Mouse (Mus musculus) fat pad, adult 2 months (tissue): Measurements from ENCODE around the gene B3gnt8.
"Not testable (repeated sequence)": the region's sequence is repeated elsewhere in the genome, so short reads cannot be mapped to it uniquely, and the experiment has no call there.

Experiments
- DNase-seq: peaks from one replicate; pipeline ENCODE4 v3.0.0-alpha.2; 2011; ENCODE audit warnings: low read depth, low spot score; ENCODE audit errors: extremely low read depth

The B3gnt8 gene

DNA sequence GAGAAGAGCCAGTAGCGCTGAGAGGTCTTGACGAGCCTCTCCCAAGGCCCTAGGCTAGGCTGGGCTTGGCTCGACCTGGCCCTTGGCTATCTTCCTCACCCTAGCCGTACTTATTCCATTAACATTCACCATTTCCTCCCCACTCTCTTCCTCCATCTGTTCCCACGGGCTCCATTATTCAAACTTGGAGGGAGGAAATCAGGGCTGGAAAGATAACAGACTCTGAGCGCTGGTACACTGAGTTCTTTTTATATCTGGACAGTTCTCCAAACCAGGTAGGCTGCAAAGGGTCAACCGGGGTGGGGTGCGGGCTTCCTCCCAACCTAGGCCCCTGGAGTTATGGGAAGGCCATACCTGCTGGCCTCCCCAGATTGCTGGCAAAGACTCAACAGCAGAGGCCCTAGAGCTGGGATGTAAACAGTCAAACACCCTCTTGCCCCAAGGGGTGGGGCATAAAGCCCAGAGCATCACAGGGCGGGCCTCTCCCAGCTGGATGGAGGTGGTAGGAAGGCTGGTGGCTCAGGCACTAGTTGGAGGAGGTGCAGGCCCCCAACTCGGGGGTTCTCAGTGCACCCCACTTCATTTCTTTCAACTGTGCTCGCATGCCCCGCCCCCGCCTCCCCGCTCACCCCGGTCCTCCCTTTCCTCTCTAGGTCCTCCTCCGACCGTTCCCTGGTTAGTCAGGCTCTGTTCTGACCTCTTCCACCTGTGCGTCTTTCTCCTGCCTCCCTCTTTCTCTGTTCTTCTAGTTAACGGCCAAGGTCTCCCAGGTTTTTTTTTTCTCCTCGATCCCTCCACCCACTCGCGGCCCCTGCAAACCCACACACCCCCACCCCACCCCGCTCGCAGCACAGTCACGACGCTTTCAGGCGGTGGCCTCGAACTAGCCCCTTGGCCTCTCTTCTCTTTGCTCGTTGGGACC lies at the start of gene B3gnt8:
B3gnt8 (plus strand) TSS at position 146 of the 922 bp plus-strand sequence.
- DNase-seq: no peak

DNA sequence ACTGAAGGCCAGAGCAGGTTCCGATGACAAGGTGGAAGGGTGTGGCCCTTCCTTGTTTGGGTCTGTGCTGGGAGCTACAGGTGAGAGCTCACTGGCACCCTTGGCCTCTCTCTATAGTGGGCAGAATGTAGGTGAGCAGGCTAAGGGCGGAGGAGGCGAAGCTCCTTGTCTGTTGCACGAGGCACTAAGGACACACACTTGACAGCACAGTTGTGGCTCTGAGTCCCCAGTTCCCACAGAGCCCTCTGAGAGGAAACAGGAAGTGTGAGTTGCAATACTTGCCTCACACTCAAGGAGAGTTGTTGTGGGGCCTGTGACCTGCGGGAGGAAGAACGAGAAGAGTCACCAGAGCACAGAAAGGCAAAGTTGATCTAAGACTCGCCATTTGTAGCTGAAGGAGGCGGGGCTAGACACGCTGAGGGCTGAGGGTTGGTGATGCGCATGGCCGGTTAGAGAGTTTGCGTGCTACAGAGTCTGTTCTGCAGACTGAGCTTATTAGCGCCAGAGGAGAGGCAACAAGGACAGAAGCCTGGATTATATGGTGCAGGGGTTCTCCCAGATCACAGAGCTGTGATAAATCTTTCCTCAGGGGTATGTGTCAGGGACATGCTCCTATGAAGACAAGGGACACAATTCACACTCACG lies 49.5 kb upstream of the B3gnt8 start:
- DNase-seq: not testable (repeated sequence)

DNA sequence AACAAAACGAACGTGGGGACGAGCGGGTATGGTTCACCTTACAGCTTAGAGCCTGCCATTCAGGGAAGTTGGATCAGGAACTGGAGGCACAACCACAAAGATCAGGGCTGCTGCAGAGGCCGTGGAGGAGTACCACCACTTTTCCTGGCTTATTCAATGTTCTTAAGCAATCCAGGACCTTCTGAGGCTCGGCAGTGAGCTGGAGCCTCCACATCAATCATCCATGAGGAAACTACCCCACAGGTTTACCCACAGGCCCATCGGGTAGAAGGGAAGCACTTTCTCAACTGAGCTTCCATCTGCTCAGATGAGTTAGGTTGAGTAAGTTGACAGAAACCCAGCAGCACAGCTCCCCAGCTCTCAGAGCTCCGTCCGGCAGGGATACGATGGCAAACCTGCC lies 47.0 kb upstream of the B3gnt8 start:
- DNase-seq: no peak

DNA sequence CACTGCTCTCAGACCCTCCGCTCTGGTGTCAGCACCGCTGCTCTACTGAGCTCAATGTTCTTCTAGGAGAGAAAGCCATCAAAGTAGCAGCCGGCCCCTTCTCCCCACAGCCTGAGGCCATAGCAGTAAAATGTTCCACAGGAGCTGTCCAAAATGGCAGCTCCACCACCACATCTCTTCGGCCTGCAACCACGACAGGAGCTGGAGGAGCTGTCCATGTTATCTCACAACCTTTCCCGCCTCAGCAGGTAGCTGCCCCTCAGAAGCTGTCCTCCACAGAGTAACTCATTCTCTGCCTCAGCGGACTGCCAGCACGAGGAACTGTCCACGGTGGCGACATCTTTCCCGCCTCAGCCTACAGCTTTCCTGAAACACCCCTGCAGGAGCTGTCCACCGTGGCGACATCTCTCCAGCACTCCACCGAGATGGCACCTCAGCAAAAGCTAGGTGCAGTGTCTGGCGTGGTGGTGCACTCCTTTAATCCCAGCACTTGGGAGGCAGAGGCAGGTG lies 44.1 kb upstream of the B3gnt8 start:
- DNase-seq: no peak

DNA sequence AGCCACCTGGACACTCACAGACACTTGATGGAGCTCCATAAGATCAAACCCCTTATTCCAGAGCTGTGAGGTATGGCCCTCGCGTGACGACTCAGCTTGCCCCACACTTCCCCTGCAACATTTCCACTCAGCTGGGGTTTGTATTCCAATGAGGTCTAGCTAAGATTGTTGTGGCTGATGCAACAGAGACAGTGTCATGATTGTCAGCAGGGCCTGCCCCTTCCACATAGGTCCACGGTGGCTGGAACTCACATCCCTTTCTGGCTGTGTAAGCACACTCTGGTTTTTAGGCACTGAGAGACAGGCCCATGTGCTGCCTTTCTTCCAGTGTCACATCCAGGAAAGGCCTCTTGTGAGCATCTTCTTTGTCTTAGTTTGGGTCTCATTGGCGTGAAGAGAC lies 41.8 kb upstream of the B3gnt8 start:
- no peak for DNase-seq

DNA sequence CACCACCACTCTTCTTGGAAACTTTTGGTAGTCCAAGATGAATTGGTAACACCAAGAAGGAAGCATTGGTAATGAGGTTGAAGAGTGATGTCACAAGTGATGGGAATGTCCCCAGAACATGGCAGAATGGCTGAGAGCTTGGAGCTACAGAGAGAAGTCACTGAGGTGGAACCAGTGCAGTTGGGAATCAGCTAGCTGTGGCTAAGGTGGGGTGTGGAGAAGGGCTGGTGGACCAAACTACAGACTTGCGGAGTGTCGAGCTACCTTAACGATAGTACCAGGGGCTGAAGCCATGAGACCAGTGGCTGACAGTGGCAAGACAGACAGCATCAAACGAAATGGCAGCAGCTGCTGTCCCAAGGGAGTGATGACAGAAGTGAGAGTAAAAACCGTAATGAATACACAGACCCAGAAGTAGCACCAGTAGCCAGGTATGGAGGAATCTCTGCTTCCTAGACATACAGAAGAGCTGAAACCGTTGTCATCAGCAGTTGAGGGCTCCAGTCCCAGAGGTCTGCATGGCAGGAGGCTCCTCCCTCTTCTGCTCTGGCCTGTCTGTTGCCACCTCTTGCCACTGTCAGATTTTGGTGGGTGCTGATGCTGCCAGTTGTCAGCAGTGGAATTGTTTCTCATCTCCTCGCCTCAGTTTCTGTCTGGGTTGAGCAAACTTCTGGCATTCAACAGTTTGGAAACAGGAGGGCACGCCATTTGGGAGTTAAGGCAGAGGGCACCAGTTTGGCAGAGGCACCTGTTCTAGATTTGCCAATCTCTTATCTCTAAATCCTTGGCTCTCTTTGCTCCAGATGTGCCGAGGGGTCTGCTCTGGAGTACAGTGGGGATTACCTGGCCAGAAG lies 40.9 kb upstream of the B3gnt8 start:
- no peak for DNase-seq

DNA sequence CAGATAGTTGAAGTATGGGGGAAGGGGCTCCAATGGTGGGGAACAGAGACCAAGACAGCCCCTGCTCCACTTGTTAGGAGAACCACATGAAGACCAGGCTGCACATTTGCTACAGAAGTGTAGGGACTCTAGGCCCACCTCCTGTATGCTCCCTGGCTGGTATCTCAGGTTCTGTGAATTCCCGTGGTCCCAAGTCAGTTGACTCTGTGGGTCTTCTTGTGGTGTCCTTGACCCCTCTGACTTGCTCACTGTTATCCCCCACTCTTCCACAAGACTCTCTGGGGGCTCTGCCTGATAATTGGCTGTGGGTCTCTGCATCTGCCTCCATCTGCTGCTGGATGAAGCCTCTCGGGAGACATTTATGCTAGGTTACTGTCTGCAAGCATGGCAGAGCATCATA lies 35.2 kb upstream of the B3gnt8 start:
- no peak for DNase-seq

DNA sequence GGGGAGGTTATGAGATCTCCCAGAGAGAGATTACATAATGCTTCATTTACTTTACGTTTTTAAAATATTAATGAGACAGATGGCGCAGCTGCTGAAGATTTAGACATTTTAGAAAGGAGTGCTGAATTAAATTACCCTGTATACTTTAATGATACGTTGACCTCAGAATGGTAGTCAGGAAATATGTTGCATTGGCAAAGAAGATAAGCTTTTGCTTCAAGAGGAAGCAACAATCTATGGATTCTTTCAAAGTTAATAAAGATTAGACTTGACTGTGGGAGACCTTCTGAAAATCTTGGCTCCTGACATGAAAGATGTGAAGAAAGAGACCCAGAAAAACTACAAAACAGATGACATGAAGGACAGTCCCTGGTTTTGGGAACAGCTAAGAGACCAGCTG lies 32.6 kb upstream of the B3gnt8 start:
- no peak for DNase-seq

DNA sequence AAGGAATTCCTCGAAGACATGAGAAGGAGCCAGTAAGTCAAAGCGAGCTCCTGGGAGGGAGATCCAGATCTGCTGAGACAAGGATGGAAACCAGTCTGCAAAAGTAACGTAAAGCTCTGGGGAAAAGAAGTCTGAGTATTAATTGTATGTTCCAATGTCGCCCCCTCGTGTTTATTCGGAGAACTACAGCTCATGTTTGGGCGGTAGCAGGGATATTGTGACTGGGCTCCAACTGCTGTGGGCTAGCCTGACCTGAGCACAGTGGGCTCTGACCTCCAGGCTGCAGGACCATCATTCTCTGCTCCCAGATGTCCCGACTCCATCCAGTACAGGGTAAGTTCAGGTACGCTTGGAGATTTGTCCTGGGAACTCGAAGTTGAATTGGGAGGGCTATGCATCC lies 26.8 kb upstream of the B3gnt8 start:
- DNase-seq: no peak

DNA sequence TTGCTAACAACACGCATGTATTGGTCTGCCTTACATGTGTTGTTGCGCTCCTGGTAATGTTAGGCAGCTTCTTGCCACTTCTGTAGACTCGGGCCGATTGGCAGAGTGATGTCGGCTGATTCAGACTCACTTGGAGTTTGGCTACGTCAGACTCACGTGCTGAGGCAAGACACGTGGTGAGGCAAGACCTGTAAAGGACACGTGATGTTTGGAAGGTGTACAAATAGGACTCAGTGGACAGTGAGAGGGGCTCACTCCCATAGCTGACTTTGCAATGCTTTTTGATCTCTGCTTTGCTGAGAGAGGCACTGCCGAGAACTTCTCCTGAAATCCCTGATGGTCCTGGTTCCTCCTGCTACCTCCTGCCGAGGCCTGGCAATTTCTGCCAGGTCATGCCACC lies 25.8 kb upstream of the B3gnt8 start:
- DNase-seq: no peak

DNA sequence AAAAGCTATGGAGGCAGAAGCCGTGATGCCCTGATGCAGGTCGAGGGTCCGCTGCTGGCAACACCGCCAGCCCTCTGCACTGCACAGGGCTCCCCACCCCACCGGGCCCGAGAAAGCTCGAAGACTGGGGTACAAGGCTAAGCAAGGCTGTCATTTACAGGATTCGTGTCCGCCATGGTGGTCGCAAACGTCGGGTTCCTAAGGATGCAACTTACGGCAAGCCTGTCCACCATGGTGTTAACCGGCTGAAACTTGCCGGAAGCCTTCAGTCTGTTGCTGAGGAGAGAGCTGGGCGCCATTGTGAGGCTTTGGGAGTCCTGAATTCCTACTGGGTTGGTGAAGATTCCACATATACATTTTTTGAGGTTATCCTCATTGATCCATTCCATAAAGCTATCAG lies 25.1 kb upstream of the B3gnt8 start:
- no peak for DNase-seq

DNA sequence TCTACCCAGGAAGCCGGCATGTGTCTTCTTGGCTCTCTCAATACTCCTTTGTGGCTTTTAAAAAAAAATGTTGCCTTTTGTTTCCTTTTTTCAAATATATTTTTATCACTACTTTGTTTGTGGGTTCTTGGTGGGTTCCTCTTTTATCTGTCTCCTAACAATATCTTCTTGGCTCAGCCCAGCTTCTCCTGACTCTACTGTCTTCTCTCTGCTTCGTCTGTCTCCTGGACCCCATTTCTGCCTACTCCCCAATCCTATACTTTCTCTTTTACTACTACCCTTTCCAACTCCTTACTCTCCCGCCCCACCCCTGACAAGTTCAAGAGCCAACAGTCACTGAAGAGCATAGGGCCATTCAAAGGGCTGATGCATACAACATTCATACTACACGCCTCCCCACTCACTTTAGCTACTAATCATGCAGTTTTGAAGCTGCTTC lies 19.8 kb upstream of the B3gnt8 start:
- no peak for DNase-seq

DNA sequence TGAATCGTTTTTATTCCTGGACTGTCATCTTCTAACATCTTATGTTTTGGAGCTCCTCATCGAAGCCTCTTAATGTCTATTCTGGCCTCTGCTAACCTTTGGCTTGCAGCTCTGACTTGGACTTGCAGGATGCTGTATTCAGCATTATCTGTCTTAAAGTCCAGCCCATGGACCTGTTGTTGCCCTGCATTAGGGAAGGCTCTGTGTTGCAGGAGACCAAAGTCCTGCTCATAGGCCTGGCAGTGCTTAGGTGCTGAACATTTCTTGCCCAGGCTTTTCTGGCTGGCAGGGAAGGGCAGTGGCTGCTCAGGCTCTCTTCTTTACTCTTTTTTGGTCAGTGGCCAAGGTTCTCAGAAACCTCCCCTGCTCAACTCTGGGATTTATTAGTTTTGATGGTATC lies 19.3 kb upstream of the B3gnt8 start:
- DNase-seq: no peak

DNA sequence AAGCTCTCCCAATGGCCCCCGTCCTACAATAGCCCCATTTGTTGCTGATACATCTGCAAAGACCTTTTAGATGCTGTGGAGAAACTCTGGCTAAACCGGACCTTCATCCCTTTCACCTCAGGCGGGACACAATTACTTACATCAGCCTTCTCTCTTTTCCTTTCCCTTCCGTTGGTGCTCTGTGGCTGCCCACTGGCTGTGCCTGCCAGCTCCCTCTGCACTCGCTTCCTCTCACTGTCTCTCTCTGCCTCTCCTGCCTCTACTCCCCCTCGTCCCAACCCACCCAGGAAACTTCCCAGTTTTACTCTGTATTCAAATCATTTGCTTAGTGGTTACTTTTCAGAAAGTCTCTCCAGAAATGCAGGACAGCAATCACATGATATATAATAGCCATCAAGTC lies 16.4 kb upstream of the B3gnt8 start:
- DNase-seq: no peak

DNA sequence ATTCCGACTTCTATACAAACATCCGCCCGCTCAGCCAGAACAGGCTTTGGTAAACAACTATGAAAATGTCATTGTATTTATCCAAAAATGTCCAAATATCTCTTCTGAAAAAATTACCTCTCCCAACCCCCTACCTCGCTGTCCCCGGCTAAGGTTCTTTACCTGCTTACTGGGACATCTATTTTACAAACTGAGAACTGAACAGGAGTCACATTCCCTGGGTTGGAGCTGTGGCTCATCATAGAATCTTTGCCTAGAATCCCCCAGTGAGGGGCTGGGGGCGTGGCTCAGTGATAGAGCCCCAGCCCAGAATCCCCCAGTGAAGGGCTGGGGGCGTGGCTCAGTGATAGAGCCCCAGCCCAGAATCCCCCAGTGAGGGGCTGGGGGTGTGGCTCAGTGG lies 15.0 kb upstream of the B3gnt8 start:
- no peak for DNase-seq

DNA sequence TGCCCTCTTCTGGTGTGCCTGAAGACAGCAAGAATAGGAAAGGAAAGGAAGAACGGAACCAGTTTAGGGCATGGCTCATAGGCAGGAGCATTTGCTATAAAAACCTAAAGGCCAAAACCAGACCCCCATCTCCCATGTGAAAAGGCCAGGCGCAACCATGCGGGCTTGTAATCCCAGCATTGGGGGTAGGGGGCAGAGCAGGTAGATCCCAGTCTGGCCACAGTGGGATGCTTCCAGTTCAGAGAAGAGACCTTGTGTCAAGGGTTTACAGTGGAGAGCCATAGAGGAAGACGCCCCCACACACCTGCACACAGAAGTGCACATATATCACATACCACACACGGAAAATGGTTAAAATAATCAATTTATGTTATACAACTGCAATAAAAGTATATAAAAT lies 12.4 kb upstream of the B3gnt8 start:
- DNase-seq: no peak

DNA sequence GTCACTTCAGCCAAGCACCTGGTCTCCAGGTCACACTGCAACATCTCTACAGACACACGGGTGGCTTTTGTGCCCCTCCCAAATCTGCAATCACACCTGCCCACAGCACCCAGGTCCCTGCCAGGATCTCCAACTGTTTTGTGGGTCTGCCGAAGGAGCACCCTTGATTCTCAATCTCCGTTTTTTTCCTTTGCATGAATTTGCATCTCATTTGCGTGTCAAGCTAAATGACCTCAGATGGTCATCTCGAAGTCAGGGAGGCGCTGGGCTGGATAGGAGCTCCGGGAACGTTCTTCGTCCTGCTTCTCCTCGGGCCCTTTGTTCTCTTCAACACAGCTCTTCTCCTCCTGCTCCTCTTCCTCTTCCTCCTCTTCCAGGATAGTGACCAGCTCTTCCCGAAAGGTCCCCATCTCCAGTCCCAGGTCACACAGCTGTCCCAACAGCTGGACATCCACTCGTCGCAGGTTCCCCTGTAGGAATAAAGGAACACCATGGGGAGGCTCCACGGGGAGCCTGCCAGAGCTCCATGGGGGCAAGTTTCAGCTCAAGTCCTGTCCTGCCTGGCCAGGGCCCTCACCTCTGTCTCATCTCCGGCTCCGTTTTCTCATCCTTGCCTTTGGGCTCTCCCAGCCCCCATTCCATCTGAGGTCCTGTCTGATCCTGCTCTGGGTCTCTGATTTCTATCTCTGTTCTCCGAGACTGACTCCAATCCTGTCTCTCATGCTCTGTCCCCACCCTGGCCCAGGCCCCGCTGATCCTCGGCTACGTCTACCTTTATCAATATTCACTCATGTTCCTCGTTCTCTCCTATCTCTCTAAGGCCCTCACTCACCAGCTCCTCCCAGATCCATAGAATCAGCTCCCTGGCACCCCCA lies 11.4 kb upstream of the B3gnt8 start:
- DNase-seq: no peak

DNA sequence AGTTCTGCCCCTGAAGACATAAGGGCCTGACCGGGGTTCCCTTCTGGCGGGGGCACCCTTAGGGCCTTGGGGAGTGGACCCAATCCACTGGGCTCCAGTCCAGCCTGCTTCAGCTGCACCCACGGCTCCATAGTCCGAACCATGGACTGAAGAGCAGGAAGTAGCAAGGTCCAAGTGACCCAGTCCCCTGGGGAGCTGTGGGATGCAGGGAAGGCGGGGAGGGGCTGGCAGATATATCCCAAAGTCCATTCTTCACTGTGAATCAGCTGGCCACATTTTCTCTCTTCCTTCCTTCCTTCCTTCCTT lies 10.8 kb upstream of the B3gnt8 start, which contains the start of gene Erich4:
Erich4 (minus strand) TSS at position 187 of the 306 bp plus-strand sequence.
- no peak for DNase-seq

DNA sequence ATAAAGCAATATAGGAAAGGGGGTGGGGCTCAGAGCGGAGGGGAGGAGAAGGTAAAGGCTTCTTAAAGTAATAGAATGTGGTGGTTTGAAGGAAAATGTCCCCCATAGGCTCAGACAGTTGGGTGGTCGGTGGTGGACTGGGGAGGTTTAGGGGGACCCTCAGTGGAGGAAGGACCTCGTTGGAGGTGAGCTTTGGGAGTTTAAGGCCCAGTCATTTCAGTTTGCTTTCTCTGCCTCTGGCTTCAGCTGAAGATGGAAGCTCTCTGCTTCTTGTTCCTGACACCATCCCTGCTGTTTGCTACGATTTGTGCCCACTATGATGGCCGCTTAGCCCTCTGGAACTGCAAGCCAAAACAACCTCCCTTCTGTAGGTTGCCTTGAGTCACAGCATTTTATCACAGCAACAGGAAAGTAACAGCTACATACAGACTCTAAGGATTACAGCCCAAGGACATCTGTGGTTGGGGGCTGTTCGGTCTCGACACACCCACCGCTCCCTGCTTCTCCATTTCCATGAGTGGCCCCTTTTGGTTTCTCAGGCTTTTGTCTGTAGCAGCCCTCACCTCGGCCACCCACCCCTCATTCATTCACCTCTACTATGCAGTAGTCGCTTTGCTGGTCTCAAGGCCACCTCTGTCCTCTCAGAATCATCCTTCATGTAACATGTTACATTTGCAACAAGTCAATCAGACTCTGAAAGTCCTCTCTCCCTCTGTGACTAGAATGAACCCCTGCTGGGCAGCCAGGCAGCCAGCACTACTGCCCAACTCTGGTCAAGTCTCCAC lies 8.9 kb upstream of the B3gnt8 start:
- DNase-seq: no peak
